Mouse (Mus musculus) macrophage (primary cell): Measurements from ENCODE around the gene Rora. TPM values are rescaled to one million over a fixed set of nuclear protein-coding genes. Genes with fewer than 3 reads are reported as not detected.

ENCODE experiments used
- H3K27ac ChIP-seq: fragments of 350-480 bp; formaldehyde crosslinking; 2 replicates; pipeline ENCODE4 v1.9.0; 2021
- H3K36me3 ChIP-seq: fragments of 350-480 bp; formaldehyde crosslinking; 2 replicates; pipeline ENCODE4 v1.9.0; 2021; ENCODE audit errors: inconsistent target
- H3K4me3 ChIP-seq: fragments of 350-480 bp; formaldehyde crosslinking; 2 replicates; pipeline ENCODE4 v1.9.0; 2021; ENCODE audit errors: inconsistent target
- H3K79me2 ChIP-seq: fragments of 350-480 bp; formaldehyde crosslinking; 2 replicates; pipeline ENCODE4 v1.9.0; 2021; ENCODE audit errors: inconsistent target
- WGBS: methylation state at CpG from one replicate; pipeline ENCODE4 v1.1.7; 2026; ENCODE audit warnings: inconsistent platforms; ENCODE audit not compliant: missing documents; 5-methylcytosine and 5-hydroxymethylcytosine counted together
- polyA plus RNA-seq: library from polyadenylated mRNA; stranded (reverse); fragments of 250-400 nt; gene quantifications from 3 replicates; pipeline ENCODE4 v1.2.4, GENCODE M21; 2018; ENCODE audit warnings: inconsistent platforms

Gene Rora
- polyA plus RNA-seq, 1 experiment from 2014 or later = 4.5 TPM

GRCm38 (mm10) chr9:69321956-69322355 is 668.4 kb downstream of the Rora start:
- no peaks in the 10 kb centered on the region for H3K79me2 ChIP-seq
- no peak overlapping the region for H3K4me3 ChIP-seq
- no peaks in the 10 kb centered on the region for H3K36me3 ChIP-seq
- H3K27ac ChIP-seq = no peak overlapping the region
- 100% methylated on average over 1 of the region's 1 CpGs for WGBS

- no peak overlapping the region for H3K27ac ChIP-seq
- H3K36me3 ChIP-seq = no peaks in the 10 kb centered on the region
- 76% methylated on average over 8 of the region's 8 CpGs for WGBS
- no peaks in the 10 kb centered on the region for H3K79me2 ChIP-seq
- no peak overlapping the region for H3K4me3 ChIP-seq
Observed at GRCm38 (mm10) chr9:69323831-69324230, 670.2 kb downstream of the Rora start.

DNA sequence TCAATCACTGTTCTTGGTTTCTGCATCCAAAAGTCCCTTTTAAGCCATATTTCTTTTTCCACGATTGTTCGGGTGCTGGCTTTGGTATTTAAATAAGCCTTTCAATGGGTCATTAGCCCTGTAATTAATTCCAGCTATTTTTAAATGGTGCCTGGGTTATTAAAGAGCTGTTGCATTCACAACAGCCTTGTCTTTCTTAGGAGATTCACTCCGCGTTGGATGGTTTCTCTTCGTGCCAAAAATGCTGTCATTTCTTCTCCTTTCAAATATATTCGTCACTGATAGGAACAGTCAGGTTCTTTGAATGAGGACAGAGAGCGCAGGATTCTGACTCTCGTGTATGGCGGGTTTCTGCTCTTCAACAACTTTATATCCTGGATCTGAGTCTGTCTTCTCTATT is 673.5 kb downstream of the Rora start:
- H3K4me3 ChIP-seq = no peak overlapping the region
- no peak overlapping the region for H3K27ac ChIP-seq
- no peaks in the 10 kb centered on the region for H3K36me3 ChIP-seq
- 96% methylated on average over 9 of the region's 9 CpGs for WGBS
- H3K79me2 ChIP-seq = no peaks in the 10 kb centered on the region

DNA sequence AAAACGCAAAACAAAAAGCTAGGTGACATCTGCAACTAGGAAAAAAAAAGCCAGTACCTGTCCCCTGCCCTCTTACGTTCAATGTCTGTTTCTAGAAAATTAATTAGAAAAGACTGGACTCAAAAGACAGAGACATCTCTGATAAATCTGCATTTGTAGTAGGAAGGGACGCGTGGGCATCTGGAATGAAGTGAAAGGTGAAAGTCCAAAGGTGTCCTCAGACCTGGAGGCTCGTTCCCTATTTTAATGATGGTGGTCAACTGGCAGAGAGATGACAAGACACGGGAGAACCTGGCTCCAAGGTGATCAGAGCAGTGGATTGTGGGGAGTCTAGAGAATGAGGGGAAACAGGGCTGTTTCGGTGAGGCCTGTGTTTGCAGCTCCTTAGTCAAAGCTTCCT is 674.0 kb downstream of the Rora start:
- H3K79me2 ChIP-seq = no peaks in the 10 kb centered on the region
- WGBS = 96% methylated on average over 7 of the region's 7 CpGs
- H3K4me3 ChIP-seq = no peak overlapping the region
- H3K27ac ChIP-seq = no peak overlapping the region
- no peaks in the 10 kb centered on the region for H3K36me3 ChIP-seq

DNA sequence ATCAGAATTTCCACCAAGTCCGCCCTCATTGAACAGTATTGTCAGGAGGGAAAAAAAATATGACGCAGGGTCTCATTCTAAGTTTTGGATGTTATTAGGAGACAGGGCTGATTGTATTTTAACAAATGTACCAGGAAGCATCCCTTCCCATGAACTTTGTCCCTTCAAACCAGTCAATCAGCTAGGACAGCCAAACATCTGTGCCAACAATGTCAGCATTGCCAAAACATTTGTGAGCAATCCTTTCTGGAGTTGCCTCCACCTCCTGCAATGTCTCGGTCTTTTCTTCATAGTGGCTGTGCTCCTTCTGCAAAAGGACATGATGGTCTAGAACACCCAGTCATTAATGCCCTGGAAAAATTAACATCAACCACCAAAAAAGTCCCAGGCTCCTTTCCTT is 678.2 kb downstream of the Rora start:
- Histone ChIP-seq H3K79me2 (no peaks in the 10 kb centered on the region), H3K36me3 (no peaks in the 10 kb centered on the region), H3K27ac (no peak overlapping the region), H3K4me3 (no peak overlapping the region)
- WGBS = 86% methylated on average over 3 of the region's 3 CpGs

DNA sequence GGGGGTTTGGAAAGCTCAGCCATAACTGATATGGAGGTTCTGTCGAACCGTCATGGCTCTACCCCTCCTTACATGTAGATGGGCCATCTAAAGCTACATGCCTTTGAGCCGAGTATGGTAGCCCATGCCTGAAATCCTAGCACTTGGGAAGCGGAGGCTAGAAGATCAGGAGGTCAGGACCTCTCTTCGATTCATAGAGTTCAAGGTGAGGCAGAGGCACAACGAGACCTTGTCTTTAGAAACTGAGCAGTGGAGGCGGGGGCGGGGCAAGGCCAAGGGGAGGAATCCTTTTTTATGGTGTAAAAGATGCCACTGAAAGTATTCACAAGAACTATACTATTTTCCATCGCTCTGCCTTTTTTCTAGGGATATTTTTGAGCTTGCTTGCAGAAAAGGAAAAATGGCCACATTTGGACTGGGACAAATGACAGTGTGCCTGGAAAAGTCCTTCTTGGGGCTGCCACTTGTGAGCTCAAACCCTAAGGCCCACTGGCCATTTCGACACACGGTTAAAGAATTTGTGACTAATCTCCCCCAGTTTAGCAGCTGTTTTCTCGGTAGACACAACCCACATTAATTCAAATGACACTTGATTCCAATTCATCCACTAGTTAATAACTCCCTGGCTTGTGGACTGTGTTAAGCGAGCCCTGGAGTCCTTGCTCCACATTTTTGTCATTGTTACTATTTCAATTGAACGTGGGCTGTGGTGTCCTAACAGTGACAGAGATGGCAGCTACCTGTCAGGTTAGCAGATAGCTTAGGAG is 679.4 kb downstream of the Rora start:
- WGBS = 89% methylated on average over 14 of the region's 14 CpGs
- no peak overlapping the region for H3K27ac ChIP-seq
- H3K36me3 ChIP-seq = no peaks in the 10 kb centered on the region

GRCm38 (mm10) chr9:69333654-69334053 is 680.1 kb downstream of the Rora start:
- Histone ChIP-seq H3K4me3 (no peak overlapping the region), H3K27ac (no peak overlapping the region), H3K79me2 (no peaks in the 10 kb centered on the region), H3K36me3 (no peaks in the 10 kb centered on the region)
- WGBS = 98% methylated on average over 4 of the region's 4 CpGs

More for the DNA sequence above, 679.4 kb downstream of the Rora start:
- H3K79me2 ChIP-seq = no peaks in the 10 kb centered on the region
- H3K4me3 ChIP-seq = no peak overlapping the region

GRCm38 (mm10) chr9:69334106-69334505 is 680.5 kb downstream of the Rora start:
- Histone ChIP-seq H3K36me3 (no peaks in the 10 kb centered on the region), H3K27ac (no peak overlapping the region), H3K79me2 (no peaks in the 10 kb centered on the region), H3K4me3 (no peak overlapping the region)
- WGBS = 84% methylated on average over 8 of the region's 8 CpGs

GRCm38 (mm10) chr9:69336063-69336462 is 682.5 kb downstream of the Rora start:
- WGBS = 3% methylated on average over 6 of the region's 6 CpGs
- Histone ChIP-seq H3K27ac (no peak overlapping the region), H3K36me3 (no peaks in the 10 kb centered on the region), H3K79me2 (no peaks in the 10 kb centered on the region), H3K4me3 (no peak overlapping the region)

DNA sequence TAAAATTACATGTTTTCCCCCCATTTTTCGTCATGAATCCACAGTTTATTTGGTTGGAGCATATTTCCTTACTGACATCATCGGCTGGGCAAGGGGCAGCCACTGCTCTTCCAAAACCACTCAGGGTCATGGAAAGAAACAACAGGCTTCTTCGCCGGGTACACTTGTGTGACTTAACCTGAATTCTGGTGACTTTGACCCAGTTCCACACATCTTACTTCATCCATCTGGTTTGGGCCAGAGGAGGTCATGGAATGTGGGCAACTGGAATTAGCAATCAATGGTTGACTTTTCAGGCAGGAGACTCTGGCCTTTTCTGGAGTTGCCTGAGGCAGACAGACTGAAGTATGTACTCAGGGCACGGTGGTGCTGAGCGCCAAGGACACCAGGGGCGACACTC is 685.6 kb downstream of the Rora start:
- H3K36me3 ChIP-seq = no peaks in the 10 kb centered on the region
- H3K4me3 ChIP-seq = no peak overlapping the region
- H3K79me2 ChIP-seq = no peaks in the 10 kb centered on the region
- H3K27ac ChIP-seq = no peak overlapping the region
- 97% methylated on average over 7 of the region's 7 CpGs for WGBS

GRCm38 (mm10) chr9:69339829-69340228 is 686.2 kb downstream of the Rora start:
- Histone ChIP-seq H3K4me3 (no peak overlapping the region), H3K36me3 (no peaks in the 10 kb centered on the region), H3K79me2 (no peaks in the 10 kb centered on the region), H3K27ac (no peak overlapping the region)
- 91% methylated on average over 6 of the region's 6 CpGs for WGBS

DNA sequence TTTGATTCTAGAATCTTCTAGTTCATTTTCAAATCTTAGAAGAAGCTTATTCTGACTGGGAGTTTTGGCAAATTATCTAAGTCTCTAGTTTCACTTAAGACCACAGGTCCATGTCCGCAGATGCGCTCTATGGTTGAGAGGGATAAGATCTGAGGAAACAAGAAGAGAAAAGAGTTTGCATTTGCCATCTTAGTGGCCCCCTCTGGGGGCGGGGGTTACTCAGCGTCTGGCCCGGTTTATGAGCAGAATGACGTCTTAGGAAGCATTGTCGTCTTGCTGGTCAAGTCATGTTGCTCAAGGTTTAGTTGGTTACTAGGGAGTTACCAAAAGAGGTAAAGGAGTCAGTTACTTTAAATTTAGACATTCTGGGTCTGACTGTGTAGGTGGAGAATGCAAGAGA is 686.8 kb downstream of the Rora start:
- Histone ChIP-seq H3K36me3 (no peaks in the 10 kb centered on the region), H3K79me2 (no peaks in the 10 kb centered on the region), H3K4me3 (no peak overlapping the region), H3K27ac (no peak overlapping the region)
- 93% methylated on average over 7 of the region's 7 CpGs for WGBS

DNA sequence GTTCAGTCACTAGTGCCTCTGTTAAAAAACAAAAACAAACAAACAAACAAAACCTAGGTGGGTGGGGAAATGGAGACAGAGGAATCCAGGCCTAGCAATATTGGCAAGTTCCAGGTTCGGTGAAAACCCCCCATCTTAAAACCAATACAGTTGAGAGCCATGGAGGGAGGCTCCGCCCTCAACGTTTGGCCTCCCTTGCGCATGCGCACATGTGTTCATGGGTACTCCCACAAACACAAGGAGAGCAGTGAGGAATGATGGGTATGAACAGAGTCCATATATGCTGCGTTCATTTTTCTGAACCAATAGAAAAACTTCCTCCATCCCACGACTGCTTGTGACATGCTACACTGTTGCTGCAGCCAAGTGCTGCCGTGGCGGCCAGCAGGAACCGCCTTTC is 690.3 kb downstream of the Rora start:
- Histone ChIP-seq H3K27ac (no peak overlapping the region), H3K36me3 (no peaks in the 10 kb centered on the region), H3K4me3 (no peak overlapping the region), H3K79me2 (no peaks in the 10 kb centered on the region)
- WGBS = 97% methylated on average over 10 of the region's 10 CpGs

DNA sequence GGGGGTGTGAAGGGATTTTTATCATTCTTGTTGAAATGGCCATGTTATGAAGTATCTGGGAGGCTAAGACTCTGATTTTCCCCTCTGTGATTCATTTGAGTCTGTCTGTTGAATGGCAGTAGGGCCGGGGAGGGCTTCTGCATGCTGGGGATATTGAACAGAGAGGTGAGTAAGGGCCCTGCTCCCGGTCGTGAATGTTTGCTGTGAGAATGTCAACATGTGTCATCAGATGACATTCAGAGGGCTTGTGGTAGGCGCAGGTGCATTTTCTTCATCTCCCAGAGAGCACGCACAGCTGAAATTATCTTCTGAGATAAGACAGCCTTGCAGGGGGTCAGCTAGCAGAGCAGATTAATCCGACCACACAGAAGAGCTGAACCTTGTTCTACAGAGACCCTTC is 692.0 kb downstream of the Rora start:
- no peak overlapping the region for H3K27ac ChIP-seq
- H3K4me3 ChIP-seq = no peak overlapping the region
- no peaks in the 10 kb centered on the region for H3K36me3 ChIP-seq
- 92% methylated on average over 6 of the region's 6 CpGs for WGBS
- no peaks in the 10 kb centered on the region for H3K79me2 ChIP-seq

GRCm38 (mm10) chr9:69347796-69348195 is 694.2 kb downstream of the Rora start:
- Histone ChIP-seq H3K79me2 (no peaks in the 10 kb centered on the region), H3K4me3 (no peak overlapping the region), H3K36me3 (no peaks in the 10 kb centered on the region), H3K27ac (no peak overlapping the region)
- WGBS = 91% methylated on average over 6 of the region's 6 CpGs

DNA sequence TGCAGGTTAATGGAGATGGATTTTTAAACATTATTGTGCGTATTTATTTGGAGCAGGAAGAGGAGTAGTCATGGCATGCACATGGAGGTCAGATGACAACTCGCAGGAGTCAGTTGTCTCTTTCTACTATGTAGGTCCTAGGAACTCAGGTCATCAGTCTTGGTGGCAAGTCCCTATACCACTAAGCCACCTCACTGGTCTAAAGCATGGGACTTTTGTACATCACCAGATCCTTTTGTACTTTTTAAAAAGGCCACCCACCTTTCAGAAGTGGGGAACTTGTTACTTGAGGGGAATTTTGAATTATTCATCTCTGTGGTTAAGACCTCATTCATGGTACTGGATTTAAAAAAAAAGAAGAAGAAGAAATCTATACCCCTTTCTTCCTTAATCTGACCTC is 696.0 kb downstream of the Rora start:
- 88% methylated on average over 2 of the region's 2 CpGs for WGBS
- Histone ChIP-seq H3K79me2 (no peaks in the 10 kb centered on the region), H3K36me3 (no peaks in the 10 kb centered on the region), H3K4me3 (no peak overlapping the region), H3K27ac (no peak overlapping the region)
